Mouse (Mus musculus) kidney, postnatal 0 days (tissue): Measurements from ENCODE around the gene Gramd1b. TPM values are rescaled to one million over a fixed set of nuclear protein-coding genes. Genes with fewer than 3 reads are reported as not detected.
A peak's percentile ranks its signal among the peaks of the same experiment; 100 is the strongest.

Source experiments
- ATAC-seq: fragments of 200-750 bp; cut with Nextera tagmentation; replicated peaks from 2 replicates; pipeline ENCODE4 v1.8.0; 2017; ENCODE audit warnings: low read depth, moderate number of reproducible peaks, moderate TSS enrichment, moderate library complexity; ENCODE audit not compliant: low FRiP score
- DNase-seq: peaks from one replicate; pipeline ENCODE4 v3.0.0-alpha.2; 2016; ENCODE audit warnings: low spot score
- H3K27ac ChIP-seq: fragments of 300-500 bp; sonication (generic); 2 replicates; pipeline ENCODE4 v1.5.1; 2014; ENCODE audit warnings: mild to moderate bottlenecking
- H3K27me3 ChIP-seq: fragments of 300-500 bp; sonication (generic); 2 replicates; pipeline ENCODE4 v1.6.1; 2014; ENCODE audit warnings: low read length, mixed read lengths; ENCODE audit not compliant: insufficient read depth
- H3K36me3 ChIP-seq: fragments of 300-500 bp; sonication (generic); 2 replicates; pipeline ENCODE4 v1.6.1; 2014; ENCODE audit warnings: low read length, mixed read lengths; ENCODE audit not compliant: insufficient read depth
- H3K4me1 ChIP-seq: fragments of 300-500 bp; sonication (generic); replicated peaks from 2 replicates; pipeline ENCODE4 v1.6.1; 2014; ENCODE audit warnings: antibody characterized with exemption, low read length, mixed read lengths; ENCODE audit not compliant: insufficient read depth
- H3K4me2 ChIP-seq: fragments of 300-500 bp; sonication (generic); 2 replicates; pipeline ENCODE4 v1.6.1; 2014; ENCODE audit warnings: mild to moderate bottlenecking, low read length, moderate library complexity, mixed read lengths
- H3K4me3 ChIP-seq: fragments of 300-500 bp; sonication (generic); replicated peaks from 2 replicates; pipeline ENCODE4 v1.5.1; 2014; ENCODE audit warnings: low read depth, low read length
- H3K9ac ChIP-seq: fragments of 300-500 bp; sonication (generic); 2 replicates; pipeline ENCODE4 v1.6.1; 2014; ENCODE audit warnings: low read depth, low read length
- H3K9me3 ChIP-seq: fragments of 300-500 bp; sonication (generic); replicated peaks from 2 replicates; pipeline ENCODE4 v1.6.1; 2016; ENCODE audit warnings: low read length, inconsistent platforms, mixed read lengths
- CTCF ChIP-seq: IDR thresholded peaks from 2 replicates; pipeline ENCODE4 v1.5.1; 2016; ENCODE audit warnings: antibody characterized with exemption, low read depth, mild to moderate bottlenecking, moderate library complexity
- WGBS: fragments of 180-500 bp; shearing (Covaris S2); extraction: QIAGEN DNeasy Blood & Tissue Kit; methylation state at CpG from one replicate; pipeline ENCODE4 v1.1.7; 2014; 5-methylcytosine and 5-hydroxymethylcytosine counted together
- polyA plus RNA-seq: library from polyadenylated mRNA; unstranded; fragments of >200 nt; fragmentation: Nextera tagmentation; extraction: Ambion mirVana; gene quantifications from 2 replicates; pipeline ENCODE4 v1.2.1, GENCODE M21; 2015

Gramd1b gene
- polyA plus RNA-seq, 1 experiment from 2014 or later: 9.0 TPM

- WGBS: 70% methylated on average over 12 of the region's 12 CpGs
- H3K9me3 ChIP-seq: no peaks in the 10 kb centered on the region
- DNase-seq (no peak), ATAC-seq (no peak)
- H3K36me3 ChIP-seq: no peaks in the 10 kb centered on the region
- TF ChIP-seq CTCF: no peak
- no peak overlapping the region for H3K9ac ChIP-seq
- H3K27ac ChIP-seq: no peak overlapping the region
- H3K4me3 ChIP-seq: no peak overlapping the region
- no peak overlapping the region for H3K4me2 ChIP-seq
- peaks cover 4% of the 10 kb centered on the region; the same call in 1 of the 2 replicates for H3K4me1 ChIP-seq
- H3K27me3 ChIP-seq: no peaks in the 10 kb centered on the region
Measured at GRCm38 (mm10) chr9:40438731-40439526, 92.3 kb downstream of the Gramd1b start.

DNA sequence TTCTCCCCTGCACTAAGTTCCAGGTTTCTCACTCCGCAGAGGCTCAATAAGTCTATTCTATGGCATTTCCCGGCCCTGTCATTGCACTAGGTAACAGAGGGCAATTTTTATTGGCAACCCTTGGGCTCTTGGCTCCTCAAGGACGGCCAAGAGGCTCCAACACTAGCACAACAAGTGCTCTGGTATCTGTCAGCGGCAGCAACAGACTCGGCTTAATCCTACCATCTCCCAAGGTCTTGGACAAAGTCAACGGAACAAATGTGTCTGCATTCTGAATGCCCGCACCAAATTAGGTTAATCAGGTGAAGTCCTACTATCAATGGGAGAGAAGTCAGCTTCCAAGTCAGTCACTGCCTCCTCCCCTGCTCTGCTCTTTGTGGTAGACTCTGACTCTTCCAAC is 93.3 kb downstream of the Gramd1b start:
- H3K9ac ChIP-seq: no peak overlapping the region
- no peak for TF ChIP-seq CTCF
- H3K4me1 ChIP-seq: peaks cover 3% of the 10 kb centered on the region; the same call in 1 of the 2 replicates
- no peak overlapping the region for H3K4me2 ChIP-seq
- WGBS: 85% methylated on average over 7 of the region's 7 CpGs
- ATAC-seq (no peak), DNase-seq (no peak)
- no peaks in the 10 kb centered on the region for H3K9me3 ChIP-seq
- no peak overlapping the region for H3K27ac ChIP-seq
- H3K36me3 ChIP-seq: no peaks in the 10 kb centered on the region
- no peak overlapping the region for H3K4me3 ChIP-seq
- H3K27me3 ChIP-seq: no peaks in the 10 kb centered on the region

DNA sequence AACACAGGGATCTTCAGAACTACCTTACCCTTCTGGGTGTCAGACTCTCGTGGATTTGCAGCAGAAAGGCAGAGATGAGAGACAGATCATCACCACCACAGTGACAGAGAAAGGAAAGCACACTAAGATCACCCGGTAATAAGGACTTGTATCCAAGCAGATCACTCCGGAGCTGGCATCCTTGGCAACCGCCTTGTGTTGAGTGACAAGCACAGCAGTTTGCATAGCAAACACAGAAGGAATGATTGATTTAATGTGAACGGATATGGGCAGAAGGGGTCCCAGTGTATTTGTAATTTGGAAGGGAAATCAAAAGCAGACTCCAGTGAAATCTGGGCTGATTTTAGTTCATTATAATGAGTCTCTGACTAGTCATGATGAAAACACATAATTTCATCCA is 97.9 kb downstream of the Gramd1b start:
- Histone ChIP-seq H3K27ac (no peak overlapping the region), H3K9me3 (no peaks in the 10 kb centered on the region), H3K4me3 (no peak overlapping the region), H3K4me1 (no peaks in the 10 kb centered on the region), H3K4me2 (no peak overlapping the region), H3K9ac (no peak overlapping the region), H3K27me3 (no peaks in the 10 kb centered on the region), H3K36me3 (no peaks in the 10 kb centered on the region)
- no peak for TF ChIP-seq CTCF
- WGBS: 89% methylated on average over 5 of the region's 5 CpGs
- ATAC-seq (no peak), DNase-seq (no peak)

DNA sequence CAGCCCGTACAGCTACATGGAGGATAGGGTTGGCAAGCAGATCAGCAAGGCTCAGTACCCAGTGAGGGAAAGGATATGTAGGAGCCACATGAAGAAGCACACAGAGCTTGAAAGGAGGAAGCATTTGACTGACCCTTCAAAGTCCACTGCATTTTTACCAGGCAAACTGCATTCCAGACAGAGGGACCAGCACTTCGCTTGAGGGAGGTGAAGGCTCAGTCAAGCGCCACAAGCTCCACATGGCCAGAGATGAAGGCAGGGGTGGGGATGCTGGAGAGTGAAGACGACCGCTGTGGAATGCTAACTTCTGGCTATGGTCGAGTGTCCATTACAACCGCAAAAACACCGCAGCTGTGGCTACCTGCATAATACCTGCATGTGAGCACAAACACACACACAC is 100.2 kb downstream of the Gramd1b start:
- H3K27me3 ChIP-seq: no peaks in the 10 kb centered on the region
- peak; percentile 33 for DNase-seq
- H3K36me3 ChIP-seq: no peaks in the 10 kb centered on the region
- ATAC-seq: peak; percentile 53
- no peaks in the 10 kb centered on the region for H3K9me3 ChIP-seq
- no peak overlapping the region for H3K4me2 ChIP-seq
- H3K27ac ChIP-seq: no peak overlapping the region
- no peak overlapping the region for H3K4me3 ChIP-seq
- TF ChIP-seq CTCF: no peak
- H3K9ac ChIP-seq: no peak overlapping the region
- 53% methylated on average over 8 of the region's 8 CpGs for WGBS
- H3K4me1 ChIP-seq: no peaks in the 10 kb centered on the region

DNA sequence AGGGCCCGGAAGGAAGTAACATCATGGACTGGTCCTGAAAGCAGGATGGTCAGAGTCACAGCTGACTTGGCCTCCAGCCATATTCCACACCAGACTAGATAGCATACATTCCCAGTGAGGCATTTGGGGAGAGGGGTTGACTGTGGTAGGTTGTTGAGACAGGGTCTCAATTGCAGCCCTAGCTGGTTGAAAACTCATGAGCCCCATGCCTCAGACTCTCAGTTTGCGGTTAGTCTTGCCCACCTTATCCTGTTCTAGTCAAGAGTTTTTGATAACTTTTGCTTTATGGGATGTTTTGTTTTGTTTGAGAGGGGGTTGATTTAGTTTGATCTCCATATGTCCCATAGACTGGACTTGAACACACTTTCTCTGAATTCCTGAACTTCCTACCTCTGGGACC is 103.5 kb downstream of the Gramd1b start:
- Histone ChIP-seq H3K4me1 (no peaks in the 10 kb centered on the region), H3K4me2 (no peak overlapping the region), H3K36me3 (no peaks in the 10 kb centered on the region), H3K27me3 (no peaks in the 10 kb centered on the region), H3K4me3 (no peak overlapping the region), H3K9ac (no peak overlapping the region), H3K27ac (no peak overlapping the region), H3K9me3 (no peaks in the 10 kb centered on the region)
- DNase-seq: no peak
- 94% methylated on average over 2 of the region's 2 CpGs for WGBS
- TF ChIP-seq CTCF: no peak
- no peak for ATAC-seq

GRCm38 (mm10) chr9:40426282-40426964 is 104.8 kb downstream of the Gramd1b start:
- H3K27ac ChIP-seq: peak overlapping the region; percentile 62
- H3K9ac ChIP-seq: no peak overlapping the region
- H3K4me1 ChIP-seq: no peaks in the 10 kb centered on the region
- H3K36me3 ChIP-seq: no peaks in the 10 kb centered on the region
- H3K9me3 ChIP-seq: no peaks in the 10 kb centered on the region
- ATAC-seq (peak; percentile 37; the same call in 1 of the 2 replicates), DNase-seq (no peak)
- WGBS: 61% methylated on average over 9 of the region's 9 CpGs
- no peak overlapping the region for H3K4me2 ChIP-seq
- H3K4me3 ChIP-seq: no peak overlapping the region
- TF ChIP-seq CTCF: no peak
- H3K27me3 ChIP-seq: no peaks in the 10 kb centered on the region
